Mouse (Mus musculus) Patski (cell line): ENCODE data around the gene Rasl11b. TPM values are rescaled to one million over a fixed set of nuclear protein-coding genes. Genes with fewer than 3 reads are reported as not detected.

Experiments
- ATAC-seq: fragments of 100-300 bp; one replicate; pipeline ENCODE4 v1.8.0; 2021
- CTCF ChIA-PET: fragments of 350-600 bp; sonication (Branson Sonifier 250); formaldehyde crosslinking; loops from one replicate; lab custom pipeline; 2022; ENCODE audit warnings: inconsistent platforms; lab: Charles Lee
- POLR2A ChIA-PET: fragments of 350-600 bp; sonication (Branson Sonifier 250); formaldehyde crosslinking; loops from one replicate; lab custom pipeline; 2022; ENCODE audit warnings: antibody characterized with exemption, inconsistent platforms; lab: Charles Lee
- DNase-seq: peaks from one replicate; pipeline ENCODE4 v3.0.0-alpha.2; 2011; ENCODE audit warnings: low read depth, low spot score
- H3K27me3 ChIP-seq: fragments of 371-371 bp; one replicate; pipeline ENCODE4 v1.5.1; 2021
- CTCF ChIP-seq: fragments of 100-300 bp; IDR thresholded peaks from one replicate; pipeline ENCODE4 v1.5.1; 2021
- in situ Hi-C: fragments of 300-500 bp; cut with MboI; formaldehyde crosslinking; loops from 3 replicates; pipeline ENCODE4 v1.11.1; 2018; ENCODE audit warnings: low pct_unique_long_range_greater_than_20kb, mixed read lengths
- polyA plus RNA-seq: library from polyadenylated mRNA; unstranded; gene quantifications from one replicate; pipeline ENCODE4 v1.2.3, GENCODE M21; 2021

Rasl11b gene
- polyA plus RNA-seq, 1 experiment from 2014 or later = 8.0 TPM

DNA sequence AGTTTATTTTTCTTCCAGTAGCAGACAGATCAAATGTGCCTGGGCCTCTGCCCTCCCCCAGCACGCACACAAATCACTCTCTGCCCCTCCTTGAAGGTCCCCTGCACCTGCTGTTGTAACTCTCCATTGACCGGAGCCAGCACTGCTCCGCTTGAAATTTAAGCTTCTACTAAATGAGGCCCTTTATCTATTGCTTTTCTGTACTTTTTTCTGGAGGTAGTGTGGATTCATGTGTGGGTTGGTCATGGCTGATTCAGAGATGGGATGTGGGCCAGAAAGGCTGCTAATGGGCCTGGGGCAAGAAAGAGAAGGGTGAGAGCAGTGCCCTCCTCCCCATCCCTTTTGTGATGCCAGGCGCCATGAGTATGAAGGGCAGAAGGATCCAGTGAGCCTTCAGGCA, 51.4 kb downstream of the Rasl11b start:
- TF ChIP-seq CTCF = no peak
- peak; percentile 57 for DNase-seq
- peak; percentile 63 for ATAC-seq
- H3K27me3 ChIP-seq = no peaks in the 10 kb centered on the region
- CTCF ChIA-PET = interaction anchor here (1.2 to 1.6 kb wide), 2 partner anchors 10 to 18 kb away, joined by 3 to 4 read pairs; no protein-coding TSS in a partner anchor
- in situ Hi-C loops = no loop called here
- POLR2A ChIA-PET = interaction anchor here (1.6 kb wide), 1 partner anchor 11 kb away, joined by 4 read pairs; no protein-coding TSS in a partner anchor

DNA sequence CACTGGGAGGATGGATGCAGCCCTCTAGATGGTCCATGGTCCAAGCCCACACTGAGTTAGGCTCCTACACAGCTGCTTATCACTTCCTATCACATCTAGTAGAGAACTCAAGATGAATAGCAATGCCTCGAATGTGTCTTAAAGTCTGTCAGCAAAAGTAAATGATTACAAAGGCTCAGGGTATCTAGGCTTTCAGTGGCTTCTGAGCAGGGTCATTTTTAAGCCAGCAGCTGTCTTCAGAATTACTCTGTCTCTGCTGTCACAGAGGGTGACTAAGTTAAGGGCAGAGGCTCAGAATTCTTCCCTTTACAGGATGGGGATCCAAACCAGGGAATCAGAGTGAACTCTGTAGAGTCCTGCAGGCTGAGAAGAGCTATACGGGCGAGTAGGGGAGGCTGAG, 51.9 kb downstream of the Rasl11b start:
- ChIA-PET POLR2A (interaction anchor here (1.6 kb wide), 1 partner anchor 11 kb away, joined by 4 read pairs; no protein-coding TSS in a partner anchor), CTCF (interaction anchor here (0.7 to 1.6 kb wide), 3 partner anchors 10 to 21 kb away, joined by 3 to 4 read pairs (median 3); no protein-coding TSS in a partner anchor)
- DNase-seq = peak; percentile 56
- no peak for TF ChIP-seq CTCF
- H3K27me3 ChIP-seq = no peaks in the 10 kb centered on the region
- peak; percentile 40 for ATAC-seq
- in situ Hi-C loops = no loop called here

Other genes starting within 250 kb of the Rasl11b start
- gene Usp46, start 126.9 kb upstream of the Rasl11b start, polyA plus RNA-seq = 21.0 TPM